Mouse (Mus musculus) central nervous system, embryonic 18 days (tissue): Measurements from ENCODE around the gene Coa5. TPM values are rescaled to one million over a fixed set of nuclear protein-coding genes. Genes with fewer than 3 reads are reported as not detected.

Source experiments
- polyA plus RNA-seq: library from polyadenylated mRNA; depleted of rRNA; stranded (reverse); fragments of >200 nt; gene quantifications from 2 replicates; pipeline ENCODE4 v1.2.3, GENCODE M21; 2012; rRNA removed

The Coa5 gene
- 46.7 and 47.1 TPM in 2 replicates for polyA plus RNA-seq

DNA sequence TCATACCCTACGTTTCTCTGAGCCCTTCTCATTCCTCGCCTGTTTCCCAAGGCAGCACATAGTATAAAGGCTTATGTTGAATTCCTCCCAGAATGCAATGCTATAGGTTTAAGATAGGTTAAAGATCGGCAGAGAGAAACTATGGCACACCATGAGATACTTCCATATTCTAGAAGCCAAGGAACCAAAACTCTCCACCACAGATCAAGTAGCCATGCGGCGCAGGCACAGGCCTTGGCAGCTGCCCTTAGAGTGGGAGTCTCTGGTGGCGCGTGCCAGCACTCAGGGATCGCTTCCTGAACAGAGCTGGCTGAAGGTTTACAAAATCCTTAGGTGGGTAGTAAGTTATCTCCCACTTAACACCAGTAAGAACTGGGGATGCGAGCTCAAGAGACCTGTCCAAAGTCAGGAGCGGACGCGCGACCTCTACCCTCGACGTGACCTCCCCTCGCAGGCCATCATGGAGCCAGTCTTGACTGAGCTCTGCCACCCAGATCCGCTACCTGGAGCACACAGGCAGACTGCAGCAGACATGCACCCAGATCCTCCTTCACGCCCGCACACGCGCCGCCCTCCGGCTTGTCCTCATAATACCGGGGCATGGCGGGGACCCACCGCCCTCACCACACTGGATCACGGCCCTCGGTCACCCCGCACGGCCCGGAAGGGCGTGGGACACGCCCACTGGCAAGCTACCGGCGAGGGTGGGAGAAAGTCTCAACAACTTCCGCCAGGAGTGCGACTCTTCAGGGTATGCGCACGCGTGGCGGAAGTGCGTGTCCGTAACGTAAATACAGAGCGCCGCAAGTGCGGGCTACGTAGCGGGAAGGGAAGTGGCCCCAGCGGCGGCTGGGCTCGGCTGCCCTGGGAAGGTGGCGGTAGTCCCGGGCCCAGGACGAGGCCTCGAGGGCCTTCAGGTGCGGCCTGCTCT lies at the start of gene Coa5, which contains the start of gene Unc50:
Gene Coa5, minus strand, starts transcription at position 738 of the 931 bp plus-strand sequence.
Gene Unc50, plus strand, starts transcription at position 774 of the 931 bp plus-strand sequence.

Other genes with a start within 250 kb of the Coa5 start
- 0.21 and 0.29 TPM in 2 replicates for gene Cnga3, start 215.7 kb downstream of the Coa5 start, polyA plus RNA-seq
- gene Inpp4a, start 130.2 kb downstream of the Coa5 start, polyA plus RNA-seq = 49.7 and 52.6 TPM in 2 replicates
- gene Unc50, start within 50 bp of the Coa5 start, polyA plus RNA-seq = 93.4 and 107 TPM in 2 replicates
- 13.2 and 13.6 TPM in 2 replicates for gene Mgat4a, start 110.9 kb upstream of the Coa5 start, polyA plus RNA-seq